Mouse (Mus musculus) spleen, adult 12 weeks (tissue): ENCODE data around the gene Tns3.
"Not testable (repeated sequence)": the region's sequence is repeated elsewhere in the genome, so short reads cannot be mapped to it uniquely, and the experiment has no call there.

Experiments
- DNase-seq: peaks from one replicate; pipeline ENCODE4 v3.0.0; 2022; ENCODE audit warnings: low spot score

Tns3 gene

DNA sequence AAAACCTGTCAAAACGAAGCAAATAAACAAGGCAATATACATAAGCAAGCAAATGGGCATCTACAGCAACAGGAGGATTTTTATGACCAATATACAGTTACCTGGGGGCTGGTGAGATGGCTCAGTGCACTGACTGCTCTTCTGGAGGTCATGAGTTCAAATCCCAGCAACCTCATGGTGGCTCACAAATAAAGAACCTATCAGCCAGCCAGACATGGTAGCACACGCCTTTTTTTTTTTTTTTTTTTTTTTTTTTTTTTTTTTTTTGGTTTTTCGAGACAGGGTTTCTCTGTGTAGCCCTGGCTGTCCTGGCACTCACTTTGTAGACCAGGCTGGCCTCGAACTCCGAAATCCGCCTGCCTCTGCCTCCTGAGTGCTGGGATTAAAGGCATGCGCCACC is 45.2 kb downstream of the Tns3 start:
- DNase-seq, result not testable (repeated sequence)

DNA sequence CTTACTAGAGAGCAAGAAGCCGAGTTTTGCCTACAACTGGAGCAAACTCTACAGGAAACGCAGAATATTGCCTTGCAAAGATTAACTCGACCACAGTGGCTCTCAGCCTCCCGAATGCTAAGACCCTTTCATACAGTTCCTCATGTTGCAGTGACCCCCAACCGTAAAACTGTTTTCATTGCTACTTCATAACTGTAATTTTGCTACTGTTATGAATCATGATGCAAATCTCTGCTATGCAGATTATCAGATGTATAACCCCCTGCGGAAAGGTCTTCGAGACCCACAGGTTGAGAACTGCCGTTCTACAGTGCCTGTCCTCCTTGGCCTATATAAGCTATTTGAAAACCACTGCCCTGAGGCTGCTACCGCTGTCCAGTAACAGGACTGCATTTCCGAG is 46.0 kb downstream of the Tns3 start:
- DNase-seq, result no peak

DNA sequence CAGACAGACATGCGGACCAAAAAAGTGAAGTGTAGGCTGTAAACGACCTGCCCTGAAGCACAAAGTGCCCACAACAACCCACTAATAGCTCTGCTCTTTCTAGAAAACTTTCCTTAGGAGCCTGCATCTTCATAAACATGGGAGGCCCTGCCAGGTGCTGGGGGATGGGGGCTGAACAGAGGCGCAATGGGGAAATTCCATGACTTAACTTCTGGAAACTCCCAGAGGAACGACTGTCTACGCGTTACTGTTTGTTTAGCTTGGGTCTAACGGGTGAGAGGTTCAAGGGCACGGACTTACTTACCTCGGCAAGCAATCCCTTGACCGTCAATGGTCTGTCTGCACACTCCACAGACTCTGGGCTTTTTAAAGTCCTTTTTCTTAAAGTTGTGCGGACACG is 48.9 kb downstream of the Tns3 start:
- no peak for DNase-seq

DNA sequence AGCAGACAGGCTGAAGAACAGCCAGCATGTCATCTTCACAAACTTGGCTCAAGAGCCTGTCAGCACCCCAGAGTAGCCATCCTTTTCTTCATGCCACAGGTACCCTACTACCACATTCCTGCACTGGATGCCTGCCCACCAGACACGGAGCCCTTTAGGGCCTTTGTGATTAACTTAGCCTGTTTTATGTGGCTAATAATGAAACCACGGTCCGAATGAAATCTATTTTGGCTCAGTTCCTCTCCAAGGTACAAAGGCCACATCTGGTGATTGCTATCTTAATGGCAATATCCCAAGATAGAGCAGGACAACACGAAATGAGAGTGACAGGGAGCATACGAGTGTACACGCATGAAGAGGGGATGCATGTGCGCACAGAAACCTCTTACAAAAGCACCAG is 53.9 kb downstream of the Tns3 start:
- no peak for DNase-seq

DNA sequence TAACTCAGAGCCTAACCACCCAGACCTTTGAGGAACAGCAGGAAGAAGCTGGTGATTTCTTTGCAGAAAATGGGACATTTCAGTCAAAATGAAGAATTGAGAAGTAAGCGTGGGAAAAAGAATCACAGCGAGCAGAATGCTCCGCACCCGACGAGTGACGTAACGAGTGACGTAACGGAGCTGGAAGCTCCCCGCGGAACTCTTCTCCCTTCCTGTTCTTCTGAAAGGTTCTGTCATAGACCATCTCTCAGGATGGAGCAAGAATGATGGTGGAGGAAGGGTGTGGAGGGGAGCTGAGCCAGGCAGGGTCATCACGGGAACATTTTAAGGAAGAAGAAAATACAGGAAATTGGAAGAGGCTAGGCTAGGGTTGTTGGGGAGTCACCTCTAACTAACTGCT is 54.5 kb downstream of the Tns3 start:
- no peak for DNase-seq

DNA sequence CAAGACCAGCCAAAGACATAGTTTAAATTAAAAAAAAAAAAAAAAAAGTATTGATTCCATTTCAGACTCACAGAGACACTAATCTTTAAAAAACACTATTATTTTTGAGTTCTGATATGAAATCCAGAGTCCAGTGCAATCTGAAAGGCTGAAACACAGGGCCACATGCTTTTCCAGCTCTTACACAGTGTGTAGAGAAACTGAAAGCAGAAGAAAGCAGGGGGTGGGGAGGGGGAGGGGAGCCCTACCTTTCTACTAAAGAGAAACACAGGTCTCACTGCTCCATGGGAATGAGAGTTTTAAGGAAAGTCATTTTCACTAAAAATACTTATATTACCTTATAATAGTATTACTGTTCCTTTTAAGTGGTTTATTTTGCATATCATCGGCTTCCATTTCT is 57.2 kb downstream of the Tns3 start:
- DNase-seq, result no peak

DNA sequence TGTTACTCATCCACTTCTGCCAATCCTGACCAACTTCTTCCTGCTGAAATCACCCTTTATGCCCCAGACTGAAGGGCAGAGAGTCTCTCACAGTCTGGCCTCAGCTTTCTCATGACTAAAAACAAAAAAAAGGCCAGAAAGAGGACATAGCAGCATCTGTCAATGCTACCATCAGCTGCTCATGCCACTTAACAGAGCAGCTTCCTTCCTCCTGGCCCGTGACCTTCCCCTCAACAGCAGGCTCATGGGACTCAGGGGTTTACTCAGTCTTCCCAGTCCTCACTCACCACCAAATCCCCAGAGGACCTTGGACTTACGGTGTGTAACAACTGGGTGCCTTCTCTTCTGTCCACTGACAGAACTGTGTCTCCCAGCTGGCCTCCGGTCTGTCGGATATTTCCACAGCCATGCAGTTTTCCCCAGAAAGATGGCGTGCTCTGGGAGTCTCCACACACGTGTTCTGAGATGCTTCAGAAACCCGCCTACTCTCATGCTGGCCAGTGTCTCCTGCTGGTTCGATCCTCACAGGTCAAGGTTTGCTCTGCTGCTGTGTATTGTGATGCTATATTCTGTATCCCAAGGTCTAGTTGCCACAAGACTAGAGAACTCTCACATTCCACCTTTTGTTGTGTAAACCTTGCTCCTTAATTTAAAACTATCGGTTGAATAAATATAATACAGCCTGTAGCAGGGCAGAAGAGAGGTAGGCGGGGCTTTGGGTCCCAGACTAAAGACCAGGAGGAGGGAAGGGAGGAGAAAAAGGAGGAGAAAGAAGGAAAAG is 59.4 kb downstream of the Tns3 start:
- no peak for DNase-seq

DNA sequence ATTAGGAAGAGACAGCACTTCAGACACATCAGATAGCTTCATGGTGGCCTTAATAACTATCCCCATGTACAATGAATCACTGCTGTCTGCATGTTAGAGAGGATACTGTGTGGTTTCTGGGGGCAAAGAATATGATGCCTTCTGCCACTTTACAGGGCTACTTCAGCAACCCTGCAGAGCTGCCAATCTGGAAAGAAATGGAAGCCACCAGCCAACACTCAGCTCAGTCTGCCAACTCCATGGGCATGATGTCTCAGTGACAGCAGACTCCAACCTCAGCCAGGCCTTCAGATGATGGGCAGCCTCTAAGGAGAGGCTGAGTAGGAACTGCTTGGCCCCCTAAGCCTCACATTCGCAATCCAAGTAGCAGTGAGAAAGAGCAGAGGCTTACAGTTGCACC is 61.7 kb downstream of the Tns3 start:
- DNase-seq, result no peak

DNA sequence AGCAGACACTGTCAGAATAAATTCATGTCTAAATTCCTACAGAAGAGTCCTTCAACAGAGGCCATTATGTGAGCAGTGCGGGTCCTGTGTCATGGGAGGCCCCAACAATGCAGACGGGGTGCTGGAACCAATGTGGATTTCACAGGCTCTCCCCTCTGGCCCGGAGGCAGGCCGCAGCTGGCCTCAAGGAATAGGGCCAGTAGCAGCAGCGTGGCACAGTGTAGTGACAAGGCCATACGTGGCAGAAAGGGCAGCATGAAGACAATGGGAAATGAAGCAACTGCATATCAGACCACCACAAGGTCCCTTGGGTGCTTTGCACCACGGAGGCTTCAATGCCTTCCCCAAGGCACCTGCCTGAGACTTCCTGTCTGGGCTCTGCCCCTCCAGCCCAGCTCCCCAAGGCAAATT is 62.9 kb downstream of the Tns3 start:
- DNase-seq, result no peak

DNA sequence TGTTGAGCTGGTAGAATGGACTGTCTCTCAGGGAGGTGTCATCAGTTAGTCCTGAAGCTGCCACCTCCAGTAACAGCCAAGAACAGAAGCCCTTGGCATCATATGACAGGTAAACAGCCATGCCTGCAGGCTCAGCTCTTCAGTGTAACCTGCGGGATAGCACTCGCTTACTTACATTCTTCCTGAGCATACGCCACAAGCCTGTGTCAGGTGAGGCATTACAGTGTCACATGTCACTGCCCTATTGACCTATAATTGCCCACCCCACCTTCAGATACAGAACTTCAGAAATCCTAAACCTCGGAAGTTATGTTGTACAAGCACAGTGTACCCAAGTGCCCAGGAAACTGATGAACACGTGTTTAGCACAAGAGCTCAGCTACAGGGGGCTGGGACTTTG is 68.7 kb downstream of the Tns3 start:
- no peak for DNase-seq

DNA sequence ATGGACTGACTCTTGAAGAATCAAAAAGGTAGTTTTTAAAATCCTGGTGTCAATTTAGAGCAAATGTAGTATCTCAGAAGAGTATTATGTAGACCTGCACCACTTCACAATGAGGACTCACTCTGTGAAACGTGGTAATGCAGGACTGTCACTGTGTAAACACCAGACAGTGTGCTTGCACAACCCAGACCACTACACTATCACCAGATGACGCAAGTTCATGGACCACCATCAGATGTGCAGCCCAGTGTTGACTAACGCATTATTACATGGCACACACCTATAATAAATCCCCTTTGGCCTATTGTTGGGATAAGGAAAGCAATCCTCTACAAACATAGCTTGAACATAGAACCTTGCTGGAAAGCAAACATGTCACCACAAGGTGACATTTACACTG is 71.2 kb downstream of the Tns3 start:
- no peak for DNase-seq

DNA sequence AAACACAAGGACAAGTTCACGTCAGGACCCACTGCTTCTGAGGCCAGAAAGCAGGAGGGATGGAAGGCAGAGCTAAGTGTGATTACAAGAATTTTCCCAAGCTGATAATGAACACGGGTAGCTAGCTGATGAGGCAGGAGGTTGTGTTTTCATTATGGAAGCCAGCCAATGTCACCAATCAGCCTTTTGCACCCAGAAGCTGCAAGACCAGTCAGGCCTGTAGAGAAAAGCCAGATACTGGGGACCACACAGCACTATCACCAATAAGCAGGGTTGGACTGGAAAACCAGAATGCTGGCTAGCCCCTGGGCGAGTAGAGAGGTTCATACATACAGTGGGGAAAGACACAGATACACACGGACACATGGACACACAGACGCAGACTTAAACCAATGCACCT is 73.1 kb downstream of the Tns3 start:
- DNase-seq, result no peak

DNA sequence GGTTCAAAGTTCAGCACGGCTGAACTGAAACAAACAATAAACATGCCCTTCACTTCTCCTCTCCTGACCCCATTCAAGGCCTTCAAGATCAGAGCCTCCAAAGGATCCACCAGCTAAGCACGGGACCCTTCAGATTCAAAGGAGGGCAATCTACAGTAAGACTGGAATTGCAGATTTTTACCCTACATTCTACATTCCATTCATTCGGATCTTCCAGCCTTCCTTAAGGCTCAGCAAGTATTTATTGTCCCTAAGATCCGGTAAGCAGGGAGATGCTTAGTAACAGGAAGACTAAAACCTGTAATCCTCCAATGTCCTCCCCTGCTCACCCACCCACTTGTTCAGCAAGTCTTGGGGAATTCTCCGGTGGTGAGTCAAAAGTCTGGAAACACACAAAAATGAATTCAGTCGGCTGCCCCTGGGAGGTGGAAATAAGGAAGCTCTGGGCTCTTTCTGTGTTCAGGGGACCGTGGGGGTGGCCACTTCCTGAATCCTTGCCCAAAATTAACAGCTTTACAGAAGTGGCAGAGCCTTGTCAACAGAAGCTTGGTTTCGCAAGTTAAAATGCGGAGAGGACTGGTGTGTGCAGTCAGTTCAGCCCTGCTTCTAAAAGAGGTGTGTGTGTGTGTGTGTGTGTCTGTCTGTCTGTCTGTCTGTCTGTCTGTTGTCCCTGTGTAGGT is 75.0 kb downstream of the Tns3 start:
- DNase-seq, result peak; percentile 22

DNA sequence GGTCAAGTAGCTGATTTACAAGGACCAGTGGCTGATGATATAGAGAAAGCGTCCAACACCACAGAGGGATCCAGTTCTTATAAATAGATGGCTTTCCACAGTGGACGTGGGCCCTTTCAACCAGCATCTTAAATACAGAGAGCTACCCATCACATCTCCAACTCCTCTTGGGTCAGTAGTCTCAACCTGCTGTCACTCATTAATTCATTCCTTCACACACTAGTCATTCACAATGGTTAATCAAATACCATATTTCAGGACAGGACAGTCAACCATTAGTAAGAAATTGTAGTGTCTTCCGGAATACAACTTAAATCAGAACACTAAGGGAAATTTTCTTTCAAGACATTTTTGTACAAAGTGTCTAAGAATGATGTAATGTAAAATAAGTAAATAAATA is 76.4 kb downstream of the Tns3 start:
- no peak for DNase-seq

DNA sequence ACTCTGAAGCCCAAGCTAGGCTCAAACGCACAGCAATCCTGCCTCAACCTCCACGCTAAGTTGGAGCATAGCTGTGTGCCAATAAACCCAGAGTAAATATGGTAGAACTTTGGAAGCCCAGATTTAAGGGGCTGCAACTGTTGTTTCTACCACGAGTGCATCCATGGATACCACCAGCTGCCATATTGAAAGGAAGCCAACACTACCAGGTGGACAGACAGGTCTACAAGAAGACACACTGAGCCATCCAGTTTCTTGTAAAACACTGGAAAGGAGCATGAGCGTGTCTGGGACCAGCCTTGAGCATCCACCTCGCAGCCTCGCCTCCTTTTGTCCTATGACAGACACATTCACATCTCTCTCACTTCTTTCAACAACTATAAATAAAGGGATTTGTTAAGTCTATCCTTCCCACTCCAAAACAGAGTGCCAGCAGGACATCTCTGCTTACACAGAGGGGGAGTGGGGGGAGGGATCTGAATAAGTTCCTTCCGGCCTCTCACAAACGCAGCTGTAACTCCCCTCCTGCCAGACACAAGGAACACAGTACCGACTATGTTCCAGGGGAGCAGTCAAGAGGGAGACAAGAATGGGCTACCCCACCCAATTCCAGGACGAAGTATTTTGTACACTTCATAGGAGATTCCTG is 77.2 kb downstream of the Tns3 start:
- DNase-seq, result no peak

DNA sequence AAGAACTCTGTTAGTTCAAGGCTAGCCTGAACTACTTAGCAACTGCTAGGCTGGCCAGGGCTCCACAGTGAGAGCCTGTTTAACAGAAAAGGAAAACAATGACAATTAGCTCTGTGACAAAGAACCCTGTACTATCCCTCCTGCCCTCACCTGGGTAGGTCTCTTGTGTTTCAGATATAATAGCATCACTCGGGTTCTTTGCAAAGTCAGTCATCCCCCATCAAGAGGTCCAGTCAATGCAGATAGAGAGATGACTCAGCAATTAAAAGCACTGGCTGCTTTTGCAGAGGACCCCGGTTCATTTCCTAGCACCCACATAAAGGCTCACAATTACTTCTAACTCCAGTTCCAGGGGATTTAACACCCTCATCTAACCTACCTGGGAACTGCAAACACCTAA is 78.0 kb downstream of the Tns3 start:
- no peak for DNase-seq

DNA sequence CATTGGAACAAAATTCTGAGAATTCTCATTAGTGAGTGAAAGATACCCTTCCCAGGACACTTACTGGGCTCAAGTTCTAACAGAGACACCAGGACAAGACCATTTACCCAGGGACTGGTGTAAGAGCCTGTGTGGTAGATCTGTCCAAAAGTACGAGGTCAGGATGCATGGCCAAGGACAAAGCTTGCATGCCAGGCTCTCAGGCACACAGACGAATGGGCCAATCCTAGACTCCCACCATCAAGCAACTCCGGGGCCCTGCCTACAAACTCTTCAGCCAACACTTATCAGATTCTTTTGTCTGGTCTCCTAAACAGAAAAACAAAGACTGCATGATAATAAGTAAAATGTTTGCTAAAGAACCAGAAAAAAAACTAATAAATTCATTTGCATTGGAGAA is 78.6 kb downstream of the Tns3 start:
- DNase-seq, result no peak

DNA sequence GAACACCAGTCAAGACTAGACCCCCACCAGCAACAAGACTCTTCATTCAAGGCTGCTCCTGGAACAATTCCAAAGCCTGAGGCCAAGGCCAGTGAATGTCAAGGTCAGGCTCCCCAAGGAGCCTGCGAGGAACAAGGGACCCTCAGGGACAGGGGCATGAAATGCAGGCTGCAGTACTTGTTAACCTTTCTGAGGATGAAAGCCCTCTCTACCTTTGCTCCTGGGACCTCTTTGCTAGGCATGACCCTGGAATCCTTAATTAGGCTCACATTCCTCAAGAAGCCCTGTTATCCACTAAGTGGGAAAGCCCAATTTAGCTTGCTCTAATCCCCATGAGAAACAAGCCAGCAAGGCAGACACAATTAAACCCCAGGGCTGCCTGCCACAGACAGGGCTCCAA is 79.4 kb downstream of the Tns3 start:
- no peak for DNase-seq

DNA sequence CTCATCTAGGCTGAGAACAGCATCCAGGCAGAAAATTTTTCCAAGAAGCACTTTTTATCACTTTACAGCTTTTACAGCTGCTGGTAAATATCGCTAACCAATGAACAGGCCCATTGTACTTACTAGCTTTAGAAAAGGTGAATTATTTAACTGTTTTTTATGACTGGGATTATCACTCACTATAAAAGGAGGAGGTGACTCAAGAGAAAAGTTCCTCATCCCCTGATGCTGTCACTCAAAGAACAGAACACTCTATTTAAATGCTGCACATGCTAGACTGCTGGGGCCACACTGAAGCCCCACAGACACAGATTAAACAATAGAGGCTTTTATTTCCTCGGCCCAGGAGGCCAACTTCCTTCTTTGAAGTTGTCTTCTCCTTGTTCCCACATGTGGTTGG is 80.0 kb downstream of the Tns3 start:
- no peak for DNase-seq

DNA sequence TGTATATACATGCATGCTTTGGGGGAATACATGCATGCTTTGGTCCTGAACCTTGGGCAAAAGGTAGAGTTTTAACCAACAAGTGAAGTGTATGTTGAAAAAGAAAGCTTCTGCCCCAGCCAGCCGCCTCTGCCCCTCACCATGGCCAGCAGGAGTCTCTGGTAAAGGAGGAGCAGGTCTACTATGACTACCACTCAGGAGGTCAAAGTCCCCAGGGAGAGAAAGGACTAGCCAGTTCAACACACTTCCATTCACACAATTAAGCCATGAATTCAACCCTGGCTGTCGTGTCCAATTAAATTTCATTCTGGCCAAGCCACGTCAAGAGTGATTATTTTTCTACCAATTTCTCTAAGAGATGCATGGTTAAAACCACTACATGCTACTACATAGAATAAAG is 81.2 kb downstream of the Tns3 start:
- no peak for DNase-seq

DNA sequence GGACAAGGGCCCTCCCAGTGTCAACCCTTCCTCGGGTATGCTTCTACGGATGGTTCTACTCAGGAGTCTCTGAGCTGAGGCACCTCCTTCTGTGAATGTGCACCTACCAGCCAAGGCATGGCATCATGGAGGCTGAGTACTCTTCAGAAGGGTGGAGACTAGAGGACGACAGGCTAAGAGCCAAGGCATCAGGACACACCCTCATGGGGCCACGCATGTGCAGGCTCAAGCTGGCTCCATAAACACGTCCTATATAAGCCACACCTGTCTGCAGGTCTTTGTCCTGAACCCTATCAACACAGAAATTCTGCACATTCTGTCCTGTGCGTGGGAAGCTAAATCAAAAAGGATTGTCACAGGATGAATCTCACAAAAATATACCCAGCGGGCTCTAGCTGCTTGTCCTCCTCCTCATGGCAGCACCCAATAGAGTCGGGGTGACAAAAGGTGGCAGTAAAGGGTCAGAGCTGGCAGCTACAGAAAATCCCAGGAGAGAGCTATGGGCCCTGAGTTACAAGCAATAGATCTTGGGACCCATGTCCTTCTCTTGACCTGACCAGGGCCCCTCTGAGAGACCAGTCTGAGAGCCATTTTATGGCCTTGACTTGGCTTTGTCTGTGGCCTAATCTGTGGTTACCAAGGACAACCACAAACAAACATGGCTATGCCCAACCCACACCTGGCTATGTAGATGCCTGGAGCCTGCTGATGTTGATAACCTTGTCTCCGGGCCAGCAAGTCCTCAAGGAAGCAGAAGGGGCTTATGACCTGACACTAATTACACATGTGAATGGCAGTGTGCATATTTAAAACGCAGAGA is 82.0 kb downstream of the Tns3 start:
- DNase-seq, result no peak

DNA sequence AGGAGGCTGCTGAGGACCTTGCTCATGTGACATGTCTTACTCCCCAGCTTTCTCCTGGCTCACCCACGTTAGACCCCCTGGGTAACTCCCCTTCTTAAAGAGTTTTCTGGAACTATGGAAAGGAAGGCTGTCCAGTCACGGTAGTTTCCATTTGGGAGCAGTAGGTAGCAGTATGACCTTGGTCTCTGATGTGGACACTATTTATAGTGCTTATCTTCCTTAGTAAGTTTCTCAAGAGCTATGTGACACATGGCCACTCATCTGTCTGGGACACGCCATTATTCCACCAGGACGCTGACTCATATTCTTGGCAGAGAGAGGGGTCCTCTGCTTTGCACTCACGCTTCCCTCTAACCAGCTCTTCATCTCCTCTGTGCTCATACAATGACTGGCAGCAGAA is 84.5 kb downstream of the Tns3 start:
- DNase-seq, result no peak
